Comparison of ENCODE assay signal across 8 mouse cellular contexts in the genomic region with DNA sequence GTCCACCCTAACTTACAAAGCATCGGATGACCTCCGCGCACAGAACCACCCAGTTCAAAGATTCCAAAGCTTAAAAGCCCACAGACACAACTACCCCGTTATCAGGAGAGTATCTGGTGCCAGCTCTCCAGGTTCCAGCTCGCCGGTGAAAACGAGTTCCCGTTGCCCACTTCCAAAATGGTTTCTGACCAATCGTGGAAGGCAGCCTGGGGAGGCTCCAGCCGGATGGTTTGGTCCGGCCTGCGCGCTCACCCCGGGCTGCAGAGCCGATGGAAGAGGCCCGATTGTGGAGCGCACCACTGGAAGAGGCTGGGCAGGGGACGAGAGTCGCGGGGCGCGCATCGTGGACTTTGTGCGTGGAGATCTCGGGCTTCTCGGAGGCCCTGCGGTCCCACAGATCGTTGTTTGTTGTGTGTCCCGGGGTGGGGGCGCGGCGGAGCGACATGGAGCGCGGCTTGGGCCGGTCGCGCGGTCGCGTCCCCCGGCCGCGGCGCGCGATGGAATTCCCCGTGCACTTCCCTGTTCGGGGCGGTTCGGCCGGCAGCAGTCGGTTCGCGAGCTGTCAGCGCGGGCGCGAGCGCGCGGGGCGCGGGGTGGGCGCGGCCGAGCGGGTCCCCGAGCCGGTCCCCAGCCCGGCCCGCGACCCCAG. TPM values are rescaled to one million over a fixed set of nuclear protein-coding genes. Genes with fewer than 3 reads are reported as not detected.
A peak's percentile ranks its signal among the peaks of the same experiment; 100 is the strongest.
DNase-seq lines count a peak whose midpoint lies in the region; ATAC-seq lines count a peak whose summit lies in the region.

A gene (plus strand): TSS at position 275 of the 649 bp plus-strand sequence.

- H3K4me2 ChIP-seq in lung, embryonic 16.5 days (ENCODE audit: low read depth, low read length): peak within 1 kb of the TSS; percentile 70

- H3K27me3 ChIP-seq in lung, embryonic 16.5 days (ENCODE audit: control insufficient read depth, insufficient read depth, low read depth, low read length): no peaks in the 10 kb centered on the region

- peak within 1 kb of the TSS; percentile 86 for H3K27ac ChIP-seq in lung, embryonic 16.5 days (ENCODE audit: low read length)

- H3K4me3 ChIP-seq in lung, embryonic 16.5 days (ENCODE audit: low read length): peak within 1 kb of the TSS; percentile 74

- peak within 1 kb of the TSS; percentile 89 for H3K9ac ChIP-seq in lung, embryonic 16.5 days (ENCODE audit: low read length)

- under 1% methylated on average over 41 of the region's 73 CpGs for WGBS in lung, embryonic 16.5 days

- no peaks in the 10 kb centered on the region for H3K9me3 ChIP-seq in lung, embryonic 16.5 days (ENCODE audit: control insufficient read depth, low read length)

- no peaks in the 10 kb centered on the region for H3K36me3 ChIP-seq in lung, embryonic 16.5 days (ENCODE audit: control insufficient read depth, insufficient read depth, low read length)

- DNase-seq in MEL-GATA-1-ER (ENCODE audit: extremely low read depth, low read depth): peak; percentile 85
- peak; percentile 92 for DNase-seq in cerebellum, adult 8-10 months
- DNase-seq in forelimb bud, embryonic 11.5 days (ENCODE audit: low read depth, low spot score): peak; percentile 90
- peak; percentile 88 for DNase-seq in layer of hippocampus, adult 9-10 months (ENCODE audit: low spot score)
- peak; percentile 79 for DNase-seq in ovary, postnatal 10 days (ENCODE audit: low spot score)
- DNase-seq in thymus, postnatal 10 days (ENCODE audit: low spot score in 2 of 2): peak; percentile 85 to 86

- peaks cover 24% of the 10 kb centered on the region for H3K4me1 ChIP-seq in lung, embryonic 16.5 days (replicated peaks; ENCODE audit: control insufficient read depth, insufficient read depth, low read length)

- peak; percentile 72 to 73 for ATAC-seq in hematopoietic stem cell, adult 5-6 weeks (replicated peaks in 1 of 2; ENCODE audit: insufficient read depth in 1 of 2, low FRiP score in 2 of 2, low TSS enrichment in 1 of 2, low read depth in 1 of 2, poor library complexity in 2 of 2, severe bottlenecking in 2 of 2)
- ATAC-seq in lung, embryonic 16.5 days (ENCODE audit: low read depth): peak; percentile 86

RNA-seq across cellular contexts. Expression of the gene that starts here (rescaled TPM):
- total RNA-seq in hematopoietic stem cell, adult 5-6 weeks (2017): 480 and 493 TPM in 2 replicates
- polyA plus RNA-seq in lung, embryonic 16.5 days (2015; fragmentation: Nextera tagmentation; extraction: Ambion mirVana): 31.2 and 43.1 TPM in 2 replicates

Comparison
In these comparisons a context has a peak if more than half of its experiments do, and no peak if none do; other contexts are left out.
1. Peak in every context shown above with its lines: DNase-seq, ATAC-seq, H3K4me3 ChIP-seq and H3K27ac ChIP-seq.